Mouse (Mus musculus): ENCODE measurements around the gene Pea15a. TPM values are rescaled to one million over a fixed set of nuclear protein-coding genes. Genes with fewer than 3 reads are reported as not detected.
A peak's percentile ranks its signal among the peaks of the same experiment; 100 is the strongest.

Gene Pea15a
- polyA plus RNA-seq, 1 experiment from 2014 or later = 488 TPM

DNA sequence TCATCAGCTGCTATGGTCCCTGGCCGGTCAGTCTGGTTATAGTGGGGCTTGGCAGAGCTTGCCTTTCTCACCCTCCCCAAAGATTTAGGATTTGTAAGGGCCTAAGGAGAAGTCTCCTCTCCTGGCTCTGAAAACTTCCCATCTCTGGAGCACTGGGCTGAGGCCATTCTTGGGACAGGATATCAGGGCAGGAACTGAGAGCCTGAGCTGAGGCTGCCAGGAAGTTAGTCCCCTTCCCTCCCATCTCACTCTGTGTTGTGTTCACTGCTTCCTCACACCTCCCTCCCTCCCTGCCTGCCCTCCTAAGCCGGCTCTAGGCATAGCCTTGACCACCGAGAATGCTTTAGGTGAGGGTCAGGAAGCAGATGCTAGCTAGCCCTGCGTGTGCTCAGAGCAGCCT lies 3.0 kb downstream of the Pea15a start:
- no peak for ATAC-seq (replicated peaks)
- Histone ChIP-seq H3K4me3 (peak overlapping the region; percentile 72), H3K27ac (replicated peaks) (peak overlapping the region; percentile 98), H3K9ac (replicated peaks) (peak overlapping the region; percentile 93; the same call in 1 of the 2 replicates), H3K4me1 (peaks cover 79% of the 10 kb centered on the region), H3K9me3 (no peaks in the 10 kb centered on the region), H3K27me3 (no peaks in the 10 kb centered on the region), H3K36me3 (peaks cover 16% of the 10 kb centered on the region), H3K4me2 (replicated peaks) (peak overlapping the region; percentile 83)
- WGBS = 0% methylated on average over 4 of the region's 4 CpGs

DNA sequence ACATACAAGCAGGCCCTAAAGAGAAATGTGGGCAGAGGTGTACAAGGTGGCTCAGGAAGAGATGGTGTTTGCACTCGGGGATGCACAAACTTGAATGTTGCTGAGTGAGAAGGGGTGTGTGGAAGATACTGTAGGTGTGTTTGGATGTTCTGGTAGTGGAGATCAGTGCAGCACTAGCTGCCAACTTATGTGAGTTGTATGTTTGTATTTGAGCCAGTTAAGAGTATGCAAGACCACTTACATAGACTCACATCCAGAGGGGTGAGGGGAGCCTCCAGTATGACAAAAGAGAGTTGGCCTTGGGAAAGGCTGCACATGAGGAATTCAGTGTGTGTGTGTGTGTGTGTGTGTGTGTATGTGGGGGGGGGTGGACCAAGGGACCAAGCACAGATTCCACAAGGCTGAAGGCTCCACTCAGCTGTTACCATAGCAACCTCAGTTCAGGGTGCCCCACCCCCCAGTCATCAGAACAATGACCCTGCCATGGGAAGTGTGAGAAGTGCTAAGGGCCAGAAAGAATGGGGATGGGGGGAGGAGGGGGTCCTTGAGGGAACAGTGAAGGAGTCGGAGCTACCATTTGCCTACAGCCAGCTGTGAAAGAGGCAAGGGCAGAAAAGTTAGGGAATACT lies 3.6 kb downstream of the Pea15a start:
- H3K9ac ChIP-seq (replicated peaks) = peak overlapping the region; percentile 93
- 13% methylated on average over 2 of the region's 2 CpGs for WGBS
- peak overlapping the region; percentile 98 for H3K27ac ChIP-seq (replicated peaks)
- no peaks in the 10 kb centered on the region for H3K27me3 ChIP-seq
- peak overlapping the region; percentile 83 for H3K4me2 ChIP-seq (replicated peaks)
- H3K4me1 ChIP-seq = peaks cover 79% of the 10 kb centered on the region
- no peaks in the 10 kb centered on the region for H3K9me3 ChIP-seq
- H3K4me3 ChIP-seq = peak overlapping the region; percentile 27
- ATAC-seq (replicated peaks) = peak; percentile 5; the same call in 1 of the 2 replicates
- H3K36me3 ChIP-seq = peaks cover 21% of the 10 kb centered on the region

DNA sequence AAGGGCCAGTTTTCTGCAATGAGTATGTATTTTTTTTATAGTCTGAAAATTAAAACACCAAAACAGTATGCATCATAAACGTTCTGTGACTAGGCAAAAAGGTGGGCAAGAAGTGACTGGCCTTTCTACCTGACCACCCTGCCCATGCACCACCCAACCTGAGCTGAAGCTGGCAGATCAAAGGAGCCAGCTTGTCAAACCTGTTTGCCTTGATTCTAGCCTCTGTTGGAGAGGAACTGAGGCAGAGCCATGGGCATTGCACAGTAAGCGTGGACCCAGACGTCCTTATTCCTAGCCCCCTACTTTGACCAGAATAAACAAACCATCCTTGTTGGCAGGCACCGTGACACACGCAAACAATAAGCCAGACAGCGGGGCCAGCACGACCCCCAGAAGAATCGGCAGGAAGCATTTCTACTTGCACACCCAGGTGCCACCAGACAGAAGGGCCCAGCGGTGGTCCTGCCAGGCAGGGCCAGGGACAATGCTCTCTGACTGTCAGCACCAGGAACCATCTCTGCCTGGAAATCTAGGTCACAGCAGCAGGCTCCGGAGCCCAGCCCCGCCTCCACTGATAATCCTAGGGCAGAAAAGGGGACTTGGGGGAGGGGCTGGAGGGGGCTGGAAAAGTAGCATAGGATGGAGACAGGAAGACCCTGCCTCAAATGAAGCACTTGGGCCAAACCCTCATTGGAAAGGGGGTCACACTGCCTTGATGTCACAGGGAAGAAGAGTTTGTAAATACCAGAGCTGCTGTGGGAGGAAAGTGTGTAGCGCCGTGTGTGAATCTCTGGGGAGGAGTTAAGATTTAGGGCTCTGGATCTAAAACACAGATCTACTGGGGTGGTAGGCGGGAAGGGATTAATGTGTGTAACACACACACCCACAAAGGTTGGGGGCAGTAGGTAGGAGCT lies 4.4 kb downstream of the Pea15a start:
- 3% methylated on average over 14 of the region's 14 CpGs for WGBS
- H3K4me2 ChIP-seq (replicated peaks) = peak overlapping the region; percentile 83
- no peaks in the 10 kb centered on the region for H3K27me3 ChIP-seq
- peaks cover 29% of the 10 kb centered on the region for H3K36me3 ChIP-seq
- peak overlapping the region; percentile 98 for H3K27ac ChIP-seq (replicated peaks)
- peak overlapping the region; percentile 27 for H3K4me3 ChIP-seq
- H3K9me3 ChIP-seq = no peaks in the 10 kb centered on the region
- no peak for ATAC-seq (replicated peaks)
- peak overlapping the region; percentile 41 for H3K9ac ChIP-seq (replicated peaks)
- peaks cover 77% of the 10 kb centered on the region for H3K4me1 ChIP-seq

DNA sequence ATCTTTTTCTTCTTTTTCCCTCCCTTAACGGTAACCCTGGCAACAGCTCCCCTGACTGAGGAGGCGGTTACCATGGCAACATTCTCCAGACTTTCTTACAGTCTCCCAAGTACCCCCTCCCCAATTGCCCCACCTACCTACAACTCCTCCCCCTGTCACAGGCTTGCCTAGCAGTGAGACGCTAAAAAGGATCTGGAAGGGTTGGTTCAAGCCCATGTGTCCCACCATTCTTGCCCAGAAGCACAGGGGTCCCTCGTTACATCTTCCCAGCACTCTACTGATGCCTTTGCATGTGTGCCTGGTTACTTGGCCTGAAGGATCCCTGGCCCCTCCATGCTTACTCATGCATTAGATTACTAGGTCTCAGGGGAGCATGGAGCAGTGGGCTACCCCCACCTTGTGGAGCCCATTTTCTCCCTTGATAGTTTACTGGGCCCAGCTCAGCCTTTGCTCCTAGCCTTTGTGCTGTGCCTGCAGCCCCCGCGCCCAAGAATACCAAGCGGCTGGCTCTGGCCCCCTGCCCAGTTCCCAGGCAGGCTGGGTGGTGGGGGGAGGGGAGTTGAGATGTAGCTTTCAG lies 5.6 kb downstream of the Pea15a start:
- H3K4me3 ChIP-seq = peak overlapping the region; percentile 21
- WGBS = 11% methylated on average over 7 of the region's 7 CpGs
- H3K4me1 ChIP-seq = peaks cover 70% of the 10 kb centered on the region
- H3K9me3 ChIP-seq = no peaks in the 10 kb centered on the region
- peak overlapping the region; percentile 98 for H3K27ac ChIP-seq (replicated peaks)
- peak overlapping the region; percentile 21 for H3K9ac ChIP-seq (replicated peaks)
- peaks cover 42% of the 10 kb centered on the region for H3K36me3 ChIP-seq
- H3K27me3 ChIP-seq = no peaks in the 10 kb centered on the region
- ATAC-seq (replicated peaks) = peak; percentile 79
- H3K4me2 ChIP-seq (replicated peaks) = peak overlapping the region; percentile 83

DNA sequence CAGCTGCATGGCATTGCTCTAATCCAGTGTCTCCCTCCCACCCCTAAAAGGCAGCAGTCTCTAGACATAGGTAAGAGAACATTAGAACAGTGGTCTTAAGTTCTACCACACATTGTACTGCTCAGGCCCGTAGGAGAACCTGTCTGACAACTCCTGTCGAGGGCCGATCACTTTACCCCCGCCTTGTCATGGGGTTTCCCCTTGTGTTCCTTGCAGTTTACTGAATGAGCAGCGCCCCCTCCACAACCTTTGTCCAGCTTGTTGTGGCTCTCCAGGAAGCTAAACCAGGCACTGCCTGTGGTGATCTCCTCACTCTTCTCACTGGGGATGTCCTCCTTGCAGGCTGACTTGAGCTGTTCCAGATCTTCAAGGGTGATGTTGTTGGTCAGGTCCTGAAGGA lies 6.4 kb downstream of the Pea15a start:
- Histone ChIP-seq H3K4me1 (peaks cover 62% of the 10 kb centered on the region), H3K27ac (replicated peaks) (peak overlapping the region; percentile 98), H3K4me3 (peak overlapping the region; percentile 16; the same call in 1 of the 2 replicates), H3K27me3 (no peaks in the 10 kb centered on the region), H3K9ac (replicated peaks) (no peak overlapping the region; the same call in 1 of the 2 replicates), H3K36me3 (peaks cover 49% of the 10 kb centered on the region), H3K4me2 (replicated peaks) (peak overlapping the region; percentile 83), H3K9me3 (no peaks in the 10 kb centered on the region)
- 63% methylated on average over 5 of the region's 5 CpGs for WGBS
- ATAC-seq (replicated peaks) = no peak

DNA sequence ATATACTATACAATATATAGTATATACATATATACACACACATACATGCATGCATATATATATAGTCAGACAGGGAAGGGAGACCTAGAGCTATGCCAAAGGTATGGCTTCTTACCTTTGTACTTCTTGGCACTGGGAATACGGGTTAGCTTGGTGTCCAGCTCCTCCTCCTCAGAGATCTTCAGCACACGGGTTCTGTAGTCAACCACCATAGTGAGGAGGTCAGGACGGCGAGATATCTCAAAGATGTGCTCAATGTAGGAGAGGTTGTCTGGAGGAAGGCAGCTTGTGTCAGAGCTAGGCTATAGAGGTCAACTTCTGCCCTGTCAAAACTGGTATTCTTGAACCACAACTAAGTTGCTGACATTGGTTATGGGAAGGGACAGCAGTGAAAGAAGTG lies 7.6 kb downstream of the Pea15a start:
- H3K4me2 ChIP-seq (replicated peaks) = no peak overlapping the region
- peaks cover 50% of the 10 kb centered on the region for H3K4me1 ChIP-seq
- no peak for ATAC-seq (replicated peaks)
- H3K36me3 ChIP-seq = peaks cover 60% of the 10 kb centered on the region
- H3K27me3 ChIP-seq = no peaks in the 10 kb centered on the region
- H3K9me3 ChIP-seq = no peaks in the 10 kb centered on the region
- WGBS = 86% methylated on average over 4 of the region's 4 CpGs
- no peak overlapping the region for H3K4me3 ChIP-seq
- H3K9ac ChIP-seq (replicated peaks) = no peak overlapping the region
- H3K27ac ChIP-seq (replicated peaks) = no peak overlapping the region; the same call in 1 of the 2 replicates

DNA sequence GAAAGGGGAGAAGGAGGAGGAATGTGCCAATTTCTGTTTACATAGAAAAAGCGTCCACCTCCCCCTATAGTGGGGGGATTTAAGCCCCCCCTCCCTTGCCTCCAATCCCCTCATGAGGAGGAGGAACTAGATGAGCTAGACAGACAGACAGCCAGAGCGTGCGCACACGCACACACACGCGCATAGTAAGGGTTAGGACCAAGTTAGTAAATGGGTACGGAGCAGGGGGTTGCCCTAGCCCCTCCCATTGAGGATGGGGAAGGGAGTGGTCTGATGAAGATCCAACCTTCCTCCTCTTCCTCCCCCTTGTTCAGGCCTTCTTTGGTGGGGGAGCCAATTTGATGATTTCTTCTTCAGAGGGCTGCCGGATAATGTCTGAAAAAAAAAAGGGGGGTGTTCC lies 8.3 kb downstream of the Pea15a start:
- ATAC-seq (replicated peaks) = no peak
- peaks cover 43% of the 10 kb centered on the region for H3K4me1 ChIP-seq
- 79% methylated on average over 8 of the region's 8 CpGs for WGBS

DNA sequence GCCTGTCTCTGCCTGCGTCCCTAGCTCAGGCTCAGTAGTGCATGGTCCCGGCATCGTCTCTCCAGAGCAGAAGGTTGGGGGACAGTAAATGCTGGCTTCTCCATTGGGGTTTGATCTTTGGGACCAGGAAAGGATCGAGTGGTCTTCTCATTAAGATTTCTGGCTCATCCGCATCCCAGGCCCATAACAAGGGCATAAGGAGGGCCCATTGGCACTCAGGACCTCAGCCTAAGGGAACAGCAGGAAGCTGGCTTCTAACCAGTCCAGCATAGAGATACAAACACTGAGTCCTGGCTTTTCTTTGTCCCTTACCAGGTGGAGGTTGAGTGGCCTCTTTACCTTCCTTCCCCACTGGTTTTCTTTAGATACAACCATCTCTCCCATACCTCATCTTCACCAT lies 8.8 kb downstream of the Pea15a start:
- Histone ChIP-seq H3K9me3 (no peaks in the 10 kb centered on the region), H3K4me1 (peaks cover 38% of the 10 kb centered on the region), H3K9ac (replicated peaks) (no peak overlapping the region), H3K4me3 (no peak overlapping the region), H3K27me3 (no peaks in the 10 kb centered on the region), H3K4me2 (replicated peaks) (no peak overlapping the region), H3K27ac (replicated peaks) (peak overlapping the region; percentile 25; the same call in 1 of the 2 replicates), H3K36me3 (peaks cover 65% of the 10 kb centered on the region)
- no peak for ATAC-seq (replicated peaks)
- 80% methylated on average over 5 of the region's 5 CpGs for WGBS

More for the DNA sequence above, 8.3 kb downstream of the Pea15a start:
- Histone ChIP-seq H3K36me3 (peaks cover 65% of the 10 kb centered on the region), H3K9ac (replicated peaks) (no peak overlapping the region), H3K4me2 (replicated peaks) (no peak overlapping the region), H3K4me3 (no peak overlapping the region), H3K9me3 (no peaks in the 10 kb centered on the region), H3K27me3 (no peaks in the 10 kb centered on the region), H3K27ac (replicated peaks) (peak overlapping the region; percentile 25; the same call in 1 of the 2 replicates)

DNA sequence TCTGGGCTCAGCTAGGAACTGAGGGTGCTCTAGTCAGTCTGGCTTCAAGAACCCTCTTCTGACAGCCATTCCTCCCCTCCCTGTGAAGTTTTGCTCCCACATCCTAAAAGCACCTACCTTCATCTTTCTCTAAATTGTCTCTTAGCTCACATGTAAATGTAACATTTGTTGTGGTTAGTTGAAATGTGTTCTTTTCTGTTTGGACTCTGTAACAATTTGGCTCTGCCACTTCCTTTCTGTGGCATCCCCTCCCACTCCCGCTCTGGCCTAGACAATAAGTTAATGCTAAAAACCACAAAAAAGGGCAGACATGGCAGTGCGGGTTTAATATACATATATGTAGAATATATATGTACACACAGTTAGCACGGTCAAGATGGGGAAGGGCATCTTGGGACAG lies 9.5 kb downstream of the Pea15a start:
- Histone ChIP-seq H3K4me2 (replicated peaks) (no peak overlapping the region), H3K36me3 (peaks cover 72% of the 10 kb centered on the region), H3K4me3 (no peak overlapping the region), H3K9me3 (no peaks in the 10 kb centered on the region), H3K27ac (replicated peaks) (no peak overlapping the region), H3K4me1 (peaks cover 31% of the 10 kb centered on the region), H3K9ac (replicated peaks) (no peak overlapping the region), H3K27me3 (no peaks in the 10 kb centered on the region)
- no peak for ATAC-seq (replicated peaks)
- WGBS = 84% methylated on average over 3 of the region's 3 CpGs

DNA sequence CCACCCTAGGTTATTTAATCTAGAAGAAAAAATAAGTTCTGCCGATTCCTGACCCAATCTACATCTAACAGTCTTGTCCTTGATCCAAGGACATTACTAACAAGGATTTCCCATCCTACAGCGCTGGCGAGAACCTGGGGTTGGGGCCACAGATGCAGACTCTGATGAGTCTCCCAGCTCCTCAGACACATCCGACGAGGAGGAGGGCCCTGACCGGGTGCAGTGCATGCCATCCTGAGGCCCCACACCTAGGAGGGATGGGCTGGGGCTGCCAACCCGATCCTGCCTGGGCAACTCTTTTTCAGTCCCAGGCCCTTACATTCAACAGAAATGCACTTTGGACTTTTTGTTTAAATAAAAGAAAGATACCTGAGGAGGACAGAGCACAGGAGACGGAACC lies 12.2 kb downstream of the Pea15a start:
- no peaks in the 10 kb centered on the region for H3K9me3 ChIP-seq
- H3K27ac ChIP-seq (replicated peaks) = 0 out of 2 replicates have a peak overlapping the region, but pooled peaks have one; percentile 27
- no peaks in the 10 kb centered on the region for H3K27me3 ChIP-seq
- H3K4me3 ChIP-seq = no peak overlapping the region
- peaks cover 84% of the 10 kb centered on the region for H3K36me3 ChIP-seq
- H3K9ac ChIP-seq (replicated peaks) = no peak overlapping the region
- WGBS = 73% methylated on average over 8 of the region's 8 CpGs
- H3K4me1 ChIP-seq = peaks cover 4% of the 10 kb centered on the region; the same call in 1 of the 2 replicates
- H3K4me2 ChIP-seq (replicated peaks) = no peak overlapping the region
- no peak for ATAC-seq (replicated peaks)

DNA sequence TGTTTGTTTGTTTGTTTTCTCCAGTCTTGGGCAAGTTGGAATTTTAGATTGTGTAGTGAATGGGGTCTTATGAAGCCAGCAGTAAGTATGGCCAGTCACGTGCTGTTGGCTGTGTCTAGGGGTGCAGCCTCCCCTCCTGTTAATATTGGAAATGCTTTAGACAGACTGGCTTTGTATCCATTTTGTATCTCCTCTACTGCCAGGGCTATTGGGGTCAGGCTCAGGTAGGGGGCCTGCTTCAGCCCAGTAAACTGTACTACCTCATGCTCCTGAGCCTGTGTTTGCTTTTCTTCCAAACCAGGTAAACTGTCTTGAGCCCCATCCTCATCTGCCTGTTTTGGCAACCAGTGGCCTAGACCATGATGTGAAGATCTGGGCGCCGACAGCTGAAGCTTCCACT lies 14.4 kb downstream of the Pea15a start:
- no peak for ATAC-seq (replicated peaks)
- H3K27me3 ChIP-seq = no peaks in the 10 kb centered on the region
- no peak overlapping the region for H3K27ac ChIP-seq (replicated peaks)
- no peak overlapping the region for H3K4me3 ChIP-seq
- H3K9ac ChIP-seq (replicated peaks) = no peak overlapping the region
- H3K9me3 ChIP-seq = no peaks in the 10 kb centered on the region
- no peaks in the 10 kb centered on the region for H3K4me1 ChIP-seq
- 88% methylated on average over 3 of the region's 3 CpGs for WGBS
- peaks cover 84% of the 10 kb centered on the region for H3K36me3 ChIP-seq
- H3K4me2 ChIP-seq (replicated peaks) = no peak overlapping the region

DNA sequence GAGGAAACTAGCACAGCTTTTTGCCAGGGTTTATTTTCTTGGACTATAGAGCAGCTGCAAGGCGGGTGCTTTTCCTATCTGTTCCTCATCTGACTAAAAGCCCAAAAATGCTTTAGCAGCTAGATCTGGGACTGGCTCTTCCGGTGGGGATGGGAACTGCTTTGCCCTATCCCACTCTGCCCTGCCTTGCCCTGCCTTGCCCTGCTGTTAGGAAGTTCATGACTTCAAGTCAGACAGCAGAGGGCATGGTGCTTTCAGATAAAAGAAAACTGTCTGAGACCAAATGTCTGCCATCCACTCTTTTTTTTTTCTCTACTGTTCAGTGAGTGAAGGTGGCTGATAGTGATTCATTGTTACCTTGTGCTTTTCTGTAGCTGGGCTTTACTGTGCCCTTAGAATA lies 15.0 kb downstream of the Pea15a start:
- Histone ChIP-seq H3K9ac (replicated peaks) (no peak overlapping the region), H3K4me3 (no peak overlapping the region), H3K36me3 (peaks cover 84% of the 10 kb centered on the region), H3K27me3 (no peaks in the 10 kb centered on the region), H3K27ac (replicated peaks) (no peak overlapping the region), H3K9me3 (no peaks in the 10 kb centered on the region), H3K4me2 (replicated peaks) (no peak overlapping the region), H3K4me1 (no peaks in the 10 kb centered on the region)
- WGBS = 92% methylated on average over 2 of the region's 2 CpGs
- ATAC-seq (replicated peaks) = no peak
